Mouse (Mus musculus) c-Kit-positive CD71-positive TER-119-positive erythroid progenitor cells, embryonic 14.5 days (primary cell): Measurements from ENCODE around the gene Arrdc2.

Experiments used
- DNase-seq: peaks from one replicate; pipeline ENCODE4 v3.0.0-alpha.2; 2013; ENCODE audit warnings: low spot score

The Arrdc2 gene

DNA sequence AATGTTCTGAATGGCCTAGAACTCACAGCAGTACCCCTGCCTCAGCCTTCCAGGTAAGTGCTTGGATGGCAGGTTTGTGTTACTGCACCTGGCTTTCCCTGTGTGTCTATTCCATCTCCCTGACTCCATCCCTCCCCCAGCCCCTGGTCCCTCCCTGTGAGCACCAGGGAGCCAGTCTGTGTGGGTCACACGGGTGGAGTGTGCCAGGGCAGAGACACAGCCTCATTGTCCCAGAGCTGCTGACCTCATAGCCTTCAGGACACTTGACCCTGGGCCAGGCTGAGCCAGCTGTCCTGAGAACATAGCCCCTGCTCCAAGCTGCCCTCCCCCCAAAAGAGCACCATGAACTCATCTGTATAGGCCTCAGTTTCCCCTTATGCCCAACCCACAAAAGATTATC is 32.2 kb downstream of the Arrdc2 start:
- no peak for DNase-seq

- no peak for DNase-seq
These were observed 33.0 kb downstream of the Arrdc2 start for GRCm38 (mm10) chr8:70806541-70806940.

GRCm38 (mm10) chr8:70804481-70805206 is 34.9 kb downstream of the Arrdc2 start, which contains the start of gene Mast3:
Gene Mast3, minus strand, starts transcription at chr8:70805054.
- peak; percentile 75 for DNase-seq

- peak; percentile 45 for DNase-seq
These were observed 35.6 kb downstream of the Arrdc2 start for GRCm38 (mm10) chr8:70803761-70804480.

DNA sequence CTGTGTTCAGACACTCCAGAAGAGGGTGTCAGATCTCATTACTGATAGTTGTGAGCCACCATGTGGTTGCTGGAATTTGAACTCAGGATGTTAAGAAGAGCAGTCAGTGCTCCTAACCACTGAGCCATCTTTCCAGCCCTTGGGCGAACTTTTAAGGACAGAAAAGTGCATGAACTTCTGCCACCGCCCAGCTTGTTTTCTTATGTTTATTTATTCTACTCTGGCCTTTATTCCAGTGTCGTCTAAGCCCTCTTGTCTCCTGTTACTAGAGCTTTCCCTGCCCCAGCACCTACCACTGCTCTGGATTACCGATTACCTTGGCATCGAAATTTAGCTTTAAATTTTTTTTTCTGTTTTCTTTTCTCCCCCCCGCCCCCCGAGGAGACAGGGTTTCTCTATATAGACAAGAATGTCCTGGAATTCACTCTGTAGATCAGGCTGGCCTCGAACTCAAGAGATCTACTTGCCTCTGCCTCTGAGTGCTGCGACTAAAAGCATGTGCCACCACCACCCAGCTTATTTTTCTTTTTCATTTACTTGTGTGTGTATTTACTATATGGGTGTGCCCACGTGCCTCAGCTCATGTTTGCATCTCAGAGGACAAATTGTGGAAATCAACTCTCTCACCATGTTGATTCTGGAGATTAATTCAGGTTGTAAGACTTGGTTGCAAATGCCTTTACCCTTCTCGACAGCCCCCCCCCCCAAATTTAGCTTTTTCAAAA is 36.6 kb downstream of the Arrdc2 start:
- DNase-seq = no peak

DNA sequence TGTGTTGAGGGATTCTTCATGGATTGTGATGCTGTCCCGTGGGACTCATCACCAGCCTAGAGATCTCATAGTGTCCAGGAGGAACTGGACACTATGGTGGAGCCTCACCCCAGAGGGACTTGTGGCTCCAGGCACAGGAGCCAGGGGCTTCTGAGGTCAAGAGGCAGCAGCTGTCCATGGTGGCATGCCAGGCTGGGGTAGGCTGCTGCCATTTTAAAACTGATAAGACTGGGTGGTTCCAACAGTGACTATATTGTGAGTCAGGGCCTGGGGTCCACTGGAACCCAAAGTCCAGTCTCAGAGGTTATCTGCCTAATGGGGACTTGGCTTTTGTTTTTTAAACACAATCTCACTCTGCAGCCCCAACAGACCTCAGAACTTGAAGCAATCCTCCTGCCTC is 37.7 kb downstream of the Arrdc2 start:
- no peak for DNase-seq

DNA sequence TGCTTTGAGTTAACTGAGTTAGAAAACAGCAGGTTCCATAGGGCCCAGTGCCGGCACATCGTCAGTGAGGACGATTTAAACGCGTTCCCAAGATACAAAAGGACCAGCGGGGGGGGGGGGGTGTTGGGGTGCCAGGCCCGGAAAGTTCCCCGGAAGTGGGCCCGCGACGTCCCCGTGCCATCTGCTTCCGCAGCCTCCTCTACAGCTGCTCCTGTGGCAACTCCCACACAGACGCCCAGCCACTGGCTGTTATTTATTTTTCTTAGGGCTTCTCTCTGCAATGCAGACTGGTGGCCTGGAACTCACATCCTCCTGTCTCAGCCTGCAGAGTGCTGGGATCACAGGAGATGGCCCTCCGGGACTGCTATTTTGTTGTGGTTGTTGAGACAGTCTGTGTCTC is 38.4 kb downstream of the Arrdc2 start:
- no peak for DNase-seq

DNA sequence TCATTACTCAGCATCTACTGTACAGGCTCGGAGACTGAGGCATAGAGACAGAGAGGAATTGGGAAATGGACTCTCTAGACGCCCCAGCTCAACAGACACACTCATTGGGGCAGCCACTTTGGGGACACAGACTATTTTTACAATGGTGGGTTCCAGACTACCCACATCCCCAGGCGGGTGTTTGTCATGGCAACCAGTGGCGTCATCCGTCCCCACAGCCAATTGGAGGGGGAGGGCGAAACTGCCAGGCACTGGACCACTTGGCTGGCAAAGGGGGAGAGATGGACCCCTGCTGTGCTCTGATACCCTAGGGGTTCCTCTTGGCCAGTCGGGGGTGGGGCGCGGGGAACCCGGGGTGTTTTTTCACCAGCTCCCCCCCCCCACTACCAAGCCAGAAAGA is 38.9 kb downstream of the Arrdc2 start:
- DNase-seq = no peak

- no peak for DNase-seq
These were observed 41.2 kb downstream of the Arrdc2 start for GRCm38 (mm10) chr8:70798281-70798680.

DNA sequence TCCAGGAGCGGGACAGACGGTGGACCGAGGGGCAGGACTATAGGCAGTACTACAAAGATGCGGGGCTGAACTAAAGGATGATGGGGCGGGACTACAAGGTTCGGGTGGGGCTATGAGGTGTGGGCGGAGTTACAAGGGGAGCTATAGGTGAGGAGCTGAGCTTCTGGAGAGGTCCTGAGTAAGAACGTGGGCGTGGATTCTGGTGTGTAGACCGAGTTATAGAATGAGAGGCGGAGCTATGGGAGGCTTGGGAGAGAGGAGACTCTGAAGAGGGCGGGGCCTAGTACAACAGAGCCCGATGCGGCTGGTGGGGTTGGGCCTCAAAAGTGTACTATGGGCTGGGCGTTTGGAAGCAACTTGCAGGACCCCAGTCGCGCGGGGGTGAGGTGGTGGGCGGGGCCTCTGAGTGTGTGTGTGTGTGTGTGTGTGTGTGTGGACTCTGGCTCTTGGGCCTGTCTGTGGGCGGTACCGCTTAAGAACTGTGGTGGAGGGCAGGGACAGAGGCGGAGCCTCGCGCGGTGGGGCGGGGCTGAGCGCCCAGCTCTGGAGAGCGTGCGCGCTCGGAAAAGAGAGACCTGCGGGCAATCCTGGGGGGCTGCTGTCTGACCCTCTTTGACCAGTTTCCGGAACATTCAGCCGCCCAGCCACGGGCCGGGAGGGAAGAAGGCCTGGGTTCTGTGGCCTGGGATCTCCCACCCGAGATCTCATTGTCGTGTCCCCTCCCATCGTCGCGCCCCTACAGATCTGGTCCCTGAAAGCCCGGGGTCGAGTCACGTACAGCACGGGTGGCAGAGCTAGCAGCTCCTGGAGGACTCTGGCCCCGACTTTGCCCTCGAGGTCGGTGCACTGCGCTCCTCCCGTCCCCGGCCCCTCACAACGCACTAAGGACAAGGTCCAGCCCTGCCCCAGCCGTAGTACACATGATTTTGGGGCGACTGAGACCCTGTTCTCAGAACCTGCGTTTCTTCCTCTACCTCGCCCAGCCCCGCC is 42.1 kb downstream of the Arrdc2 start:
- peak; percentile 91 for DNase-seq

- DNase-seq = no peak
These were observed 43.0 kb downstream of the Arrdc2 start for GRCm38 (mm10) chr8:70796403-70797080.

DNA sequence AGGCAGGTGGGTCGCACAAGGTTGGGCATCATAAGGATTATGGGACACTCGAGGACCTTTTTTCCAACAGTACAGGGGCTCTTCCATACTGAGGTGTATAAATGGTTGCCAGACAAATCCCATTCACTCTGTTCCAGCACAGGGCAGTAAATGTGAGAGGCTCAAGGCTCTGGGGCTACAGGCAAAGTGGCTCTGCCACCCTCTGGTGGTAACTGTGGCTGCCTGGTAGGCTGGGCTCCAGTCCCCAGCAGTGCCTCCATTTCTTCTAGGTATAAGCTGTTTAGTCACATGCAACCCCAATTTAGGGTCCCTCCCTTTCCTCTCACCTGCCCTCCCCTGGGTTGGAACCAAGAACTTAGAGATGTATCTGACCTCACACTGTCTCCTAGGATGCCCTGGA is 44.1 kb downstream of the Arrdc2 start:
- no peak for DNase-seq

- no peak for DNase-seq
These were observed 45.3 kb downstream of the Arrdc2 start for GRCm38 (mm10) chr8:70794215-70794614.

GRCm38 (mm10) chr8:70792700-70793099 is 46.8 kb downstream of the Arrdc2 start:
- DNase-seq = peak; percentile 69

GRCm38 (mm10) chr8:70791975-70792691 is 47.4 kb downstream of the Arrdc2 start:
- DNase-seq = peak; percentile 91

- DNase-seq = no peak
These were observed 48.2 kb downstream of the Arrdc2 start for GRCm38 (mm10) chr8:70791294-70791701.

GRCm38 (mm10) chr8:70790846-70791245 is 48.7 kb downstream of the Arrdc2 start:
- DNase-seq = no peak

DNA sequence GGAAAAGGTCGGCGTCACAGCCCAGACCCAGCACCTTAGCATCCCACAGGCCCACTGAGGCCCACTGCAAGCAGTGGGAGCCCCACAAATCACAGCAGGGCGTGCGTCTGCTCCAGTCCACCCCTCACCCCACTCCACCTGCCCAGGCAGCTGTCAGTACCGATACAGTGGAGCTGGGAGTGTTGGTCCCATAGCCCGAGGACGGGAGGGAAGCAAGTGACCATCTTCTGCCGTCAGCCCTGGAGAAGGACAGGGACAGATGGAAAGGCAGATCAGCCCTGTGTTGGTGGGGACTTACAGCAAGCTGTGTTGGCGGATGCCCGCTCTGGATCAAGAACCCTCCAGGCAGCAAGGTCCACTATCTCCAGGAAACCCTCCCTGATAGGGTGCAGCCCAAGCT is 50.5 kb downstream of the Arrdc2 start:
- DNase-seq = no peak

DNA sequence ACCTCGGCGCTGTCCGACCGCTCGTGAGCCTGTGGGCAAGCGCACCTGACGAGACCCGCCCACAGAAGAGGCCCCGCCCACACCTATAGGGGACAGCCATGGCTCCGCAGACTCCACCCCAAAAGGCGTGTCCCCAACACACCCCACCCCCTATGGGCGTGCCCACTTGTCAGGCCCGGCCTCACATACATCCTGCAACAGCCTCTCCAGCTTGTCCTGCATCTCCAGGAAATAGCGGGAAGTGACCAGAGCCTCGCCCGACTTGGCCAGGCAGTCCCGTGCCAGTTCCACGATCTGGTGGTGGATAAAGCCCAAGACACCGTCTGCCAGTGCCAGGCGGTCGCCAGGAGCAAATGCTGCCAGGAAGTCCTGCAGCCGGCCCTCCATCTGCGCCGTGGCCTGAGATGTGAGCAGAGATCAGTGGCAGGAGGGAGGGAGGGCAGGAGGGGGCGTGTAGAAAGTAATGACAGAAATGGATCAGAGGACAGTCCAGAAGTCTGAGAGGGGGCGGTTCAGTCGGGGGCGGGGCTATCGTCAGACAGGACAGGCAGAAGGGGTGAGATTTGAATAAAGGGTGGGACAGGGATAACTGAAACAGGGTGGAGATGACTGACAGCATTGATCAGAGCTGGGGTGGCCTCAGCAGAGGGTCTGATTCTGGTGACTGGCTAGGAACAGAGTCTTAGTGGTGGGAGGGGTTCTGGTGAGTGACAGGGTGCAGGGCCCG is 51.4 kb downstream of the Arrdc2 start:
- DNase-seq = no peak

GRCm38 (mm10) chr8:70787051-70787445 is 52.5 kb downstream of the Arrdc2 start:
- DNase-seq = no peak
